Mouse (Mus musculus) midbrain, embryonic 16.5 days (tissue): ENCODE data around the gene Csnk1g1. TPM values are rescaled to one million over a fixed set of nuclear protein-coding genes. Genes with fewer than 3 reads are reported as not detected.
A peak's percentile ranks its signal among the peaks of the same experiment; 100 is the strongest.

Source experiments
- ATAC-seq: fragments of 200-750 bp; cut with Nextera tagmentation; 2 replicates; pipeline ENCODE4 v1.8.0; 2017; ENCODE audit warnings: moderate TSS enrichment
- H3K27ac ChIP-seq: fragments of 300-500 bp; sonication (generic); 2 replicates; pipeline ENCODE4 v1.5.1; 2014; ENCODE audit warnings: mild to moderate bottlenecking, low read length, mixed read lengths
- H3K27me3 ChIP-seq: fragments of 300-500 bp; sonication (generic); 2 replicates; pipeline ENCODE4 v1.6.1; 2014; ENCODE audit warnings: low read depth, low read length, mixed read lengths; ENCODE audit not compliant: control insufficient read depth, insufficient read depth
- H3K36me3 ChIP-seq: fragments of 300-500 bp; sonication (generic); 2 replicates; pipeline ENCODE4 v1.6.1; 2014; ENCODE audit warnings: mild to moderate bottlenecking, low read length, moderate library complexity, mixed read lengths; ENCODE audit not compliant: control insufficient read depth, insufficient read depth
- H3K4me1 ChIP-seq: fragments of 300-500 bp; sonication (generic); 2 replicates; pipeline ENCODE4 v1.6.1; 2014; ENCODE audit warnings: mild to moderate bottlenecking, low read length, mixed read lengths; ENCODE audit not compliant: control insufficient read depth, insufficient read depth
- H3K4me2 ChIP-seq: fragments of 300-500 bp; sonication (generic); 2 replicates; pipeline ENCODE4 v1.6.1; 2014; ENCODE audit warnings: mild to moderate bottlenecking, low read length, mixed read lengths
- H3K4me3 ChIP-seq: fragments of 300-500 bp; sonication (generic); 2 replicates; pipeline ENCODE4 v1.5.1; 2014; ENCODE audit warnings: low read depth, mild to moderate bottlenecking, low read length, moderate library complexity, mixed read lengths
- H3K9ac ChIP-seq: fragments of 300-500 bp; sonication (generic); 2 replicates; pipeline ENCODE4 v1.6.1; 2014; ENCODE audit warnings: low read depth, low read length, mixed read lengths
- H3K9me3 ChIP-seq: fragments of 300-500 bp; sonication (generic); replicated peaks from 2 replicates; pipeline ENCODE4 v1.6.1; 2014; ENCODE audit warnings: mild to moderate bottlenecking, low read length, mixed read lengths; ENCODE audit not compliant: control insufficient read depth, poor library complexity, severe bottlenecking
- WGBS: fragments of 180-500 bp; shearing (Covaris S2); extraction: QIAGEN DNeasy Blood & Tissue Kit; methylation state at CpG from one replicate; pipeline ENCODE4 v1.1.7; 2014; 5-methylcytosine and 5-hydroxymethylcytosine counted together
- polyA plus RNA-seq: library from polyadenylated mRNA; unstranded; fragments of >200 nt; fragmentation: Nextera tagmentation; extraction: Ambion mirVana; gene quantifications from 2 replicates; pipeline ENCODE4 v1.2.1, GENCODE M21; 2015

Gene Csnk1g1
- polyA plus RNA-seq, 1 experiment from 2014 or later: 23.1 TPM

GRCm38 (mm10) chr9:65973206-65973605, 64.5 kb downstream of the Csnk1g1 start:
- no peaks in the 10 kb centered on the region for H3K27me3 ChIP-seq
- H3K36me3 ChIP-seq: no peaks in the 10 kb centered on the region
- H3K4me2 ChIP-seq: no peak overlapping the region
- WGBS: 79% methylated on average over 2 of the region's 2 CpGs
- H3K4me1 ChIP-seq: no peaks in the 10 kb centered on the region
- no peak overlapping the region for H3K4me3 ChIP-seq
- no peak for ATAC-seq
- H3K9ac ChIP-seq: no peak overlapping the region
- H3K9me3 ChIP-seq: no peaks in the 10 kb centered on the region
- H3K27ac ChIP-seq: no peak overlapping the region

DNA sequence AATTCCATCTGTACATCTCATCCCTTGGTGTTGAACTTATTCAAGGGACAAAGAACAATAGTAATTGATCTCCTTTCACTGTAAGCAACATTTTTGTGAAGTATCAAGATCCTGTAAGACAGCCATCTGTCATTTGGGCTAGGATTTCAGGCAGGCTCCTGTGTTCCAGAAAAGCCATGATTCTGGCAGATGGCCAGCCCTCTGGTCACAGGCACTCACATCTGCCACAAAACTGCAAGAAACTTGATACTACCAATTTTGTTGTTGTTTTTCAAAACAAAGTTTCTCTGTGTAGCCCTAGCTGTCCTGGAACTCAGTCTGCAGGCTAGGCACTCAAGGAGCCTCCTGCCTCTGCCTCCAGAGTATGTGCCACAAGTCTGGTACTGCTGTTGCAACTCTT, 67.2 kb downstream of the Csnk1g1 start:
- H3K9me3 ChIP-seq: no peaks in the 10 kb centered on the region
- H3K4me1 ChIP-seq: no peaks in the 10 kb centered on the region
- no peak overlapping the region for H3K9ac ChIP-seq
- H3K36me3 ChIP-seq: no peaks in the 10 kb centered on the region
- no peak overlapping the region for H3K27ac ChIP-seq
- H3K4me3 ChIP-seq: no peak overlapping the region
- H3K27me3 ChIP-seq: no peaks in the 10 kb centered on the region
- no peak for ATAC-seq
- no peak overlapping the region for H3K4me2 ChIP-seq

DNA sequence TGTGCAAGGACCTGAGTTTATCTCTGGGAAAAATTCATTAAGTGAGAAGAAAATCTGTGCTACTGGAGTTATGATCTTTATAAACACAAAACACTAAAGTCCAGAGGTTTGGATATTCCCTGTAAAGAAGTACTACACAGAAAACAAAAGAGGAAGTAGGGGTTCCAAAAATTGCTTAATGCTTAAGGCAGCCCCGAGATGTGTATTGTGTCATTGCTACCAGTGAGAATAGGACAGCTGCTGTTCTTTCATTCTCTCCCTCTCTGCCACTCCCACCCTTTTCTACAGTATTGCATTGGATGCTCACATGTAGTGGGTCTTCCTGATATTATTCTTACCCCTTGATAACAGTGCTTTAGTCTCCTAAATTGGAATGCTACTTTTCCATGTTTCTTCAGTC, 74.1 kb downstream of the Csnk1g1 start:
- no peak for ATAC-seq
- H3K4me3 ChIP-seq: no peak overlapping the region

DNA sequence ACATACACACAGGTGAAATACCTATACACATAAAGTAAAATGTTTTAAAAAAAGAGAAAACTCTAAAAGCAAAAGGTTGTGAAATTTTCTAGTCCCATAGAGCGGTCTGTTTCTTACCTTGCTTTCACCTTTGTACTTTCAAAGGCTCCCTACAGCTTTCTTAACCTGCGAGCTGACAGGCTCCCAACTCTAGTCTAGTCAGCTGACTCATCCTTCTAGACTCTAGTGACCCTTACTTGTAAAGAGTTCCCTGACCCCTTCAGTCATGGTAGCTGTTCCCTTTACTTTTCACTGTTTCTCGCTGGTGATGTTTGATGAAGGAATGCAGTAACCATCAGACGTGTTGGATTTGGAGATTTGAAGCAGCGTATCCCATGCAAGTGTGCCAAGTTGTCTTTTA, 78.3 kb downstream of the Csnk1g1 start:
- H3K4me1 ChIP-seq: no peaks in the 10 kb centered on the region
- H3K4me2 ChIP-seq: no peak overlapping the region
- 89% methylated on average over 5 of the region's 5 CpGs for WGBS
- ATAC-seq: no peak
- no peaks in the 10 kb centered on the region for H3K9me3 ChIP-seq
- no peak overlapping the region for H3K27ac ChIP-seq
- no peaks in the 10 kb centered on the region for H3K27me3 ChIP-seq
- no peaks in the 10 kb centered on the region for H3K36me3 ChIP-seq
- H3K9ac ChIP-seq: no peak overlapping the region
- H3K4me3 ChIP-seq: no peak overlapping the region

More for the DNA sequence above, 74.1 kb downstream of the Csnk1g1 start:
- Histone ChIP-seq H3K27ac (no peak overlapping the region), H3K27me3 (no peaks in the 10 kb centered on the region), H3K36me3 (no peaks in the 10 kb centered on the region), H3K9me3 (no peaks in the 10 kb centered on the region), H3K4me2 (no peak overlapping the region), H3K9ac (no peak overlapping the region), H3K4me1 (no peaks in the 10 kb centered on the region)
- WGBS: 64% methylated on average over 1 of the region's 1 CpGs

GRCm38 (mm10) chr9:65995603-65996376, 87.1 kb downstream of the Csnk1g1 start:
- H3K27me3 ChIP-seq: no peaks in the 10 kb centered on the region
- no peaks in the 10 kb centered on the region for H3K9me3 ChIP-seq
- no peak for ATAC-seq
- peaks cover 2% of the 10 kb centered on the region; the same call in 1 of the 2 replicates for H3K36me3 ChIP-seq
- H3K27ac ChIP-seq: no peak overlapping the region
- no peak overlapping the region for H3K4me2 ChIP-seq
- no peak overlapping the region for H3K9ac ChIP-seq
- H3K4me1 ChIP-seq: no peaks in the 10 kb centered on the region
- no peak overlapping the region for H3K4me3 ChIP-seq
- WGBS: 97% methylated on average over 7 of the region's 7 CpGs

- no peak overlapping the region for H3K4me3 ChIP-seq
- H3K27me3 ChIP-seq: no peaks in the 10 kb centered on the region
- no peaks in the 10 kb centered on the region for H3K9me3 ChIP-seq
- no peak for ATAC-seq
- H3K36me3 ChIP-seq: peaks cover 11% of the 10 kb centered on the region; the same call in 1 of the 2 replicates
- 53% methylated on average over 5 of the region's 5 CpGs for WGBS
- H3K27ac ChIP-seq: no peak overlapping the region
- no peak overlapping the region for H3K4me2 ChIP-seq
- H3K9ac ChIP-seq: no peak overlapping the region
- no peaks in the 10 kb centered on the region for H3K4me1 ChIP-seq
These were observed 90.2 kb downstream of the Csnk1g1 start for GRCm38 (mm10) chr9:65998965-65999364.

DNA sequence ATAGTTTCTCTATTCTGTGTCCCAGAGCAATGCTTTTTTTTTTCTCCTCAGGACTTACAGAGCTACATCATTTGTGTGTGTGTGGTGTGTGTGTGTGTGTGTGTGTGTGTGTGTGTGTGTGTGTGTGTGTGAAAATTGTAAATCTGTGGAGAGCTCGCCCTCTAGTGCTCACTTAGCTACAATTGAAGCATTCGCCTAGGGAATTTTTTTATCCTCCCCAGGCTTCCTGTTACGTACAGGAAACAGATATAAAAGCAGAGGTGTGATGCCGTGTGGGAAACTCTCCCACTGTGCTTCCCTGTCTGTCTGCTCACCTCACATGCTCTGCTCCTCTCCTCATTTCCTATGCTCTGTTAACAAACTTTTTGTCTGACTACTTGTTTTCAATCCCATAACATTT, 95.7 kb downstream of the Csnk1g1 start:
- Histone ChIP-seq H3K4me1 (no peaks in the 10 kb centered on the region), H3K36me3 (peaks cover 11% of the 10 kb centered on the region; the same call in 1 of the 2 replicates), H3K9ac (no peak overlapping the region), H3K27me3 (no peaks in the 10 kb centered on the region), H3K27ac (no peak overlapping the region), H3K9me3 (no peaks in the 10 kb centered on the region), H3K4me2 (peak overlapping the region; percentile 24; the same call in 1 of the 2 replicates), H3K4me3 (no peak overlapping the region)
- ATAC-seq: no peak
- WGBS: 37% methylated on average over 4 of the region's 4 CpGs

DNA sequence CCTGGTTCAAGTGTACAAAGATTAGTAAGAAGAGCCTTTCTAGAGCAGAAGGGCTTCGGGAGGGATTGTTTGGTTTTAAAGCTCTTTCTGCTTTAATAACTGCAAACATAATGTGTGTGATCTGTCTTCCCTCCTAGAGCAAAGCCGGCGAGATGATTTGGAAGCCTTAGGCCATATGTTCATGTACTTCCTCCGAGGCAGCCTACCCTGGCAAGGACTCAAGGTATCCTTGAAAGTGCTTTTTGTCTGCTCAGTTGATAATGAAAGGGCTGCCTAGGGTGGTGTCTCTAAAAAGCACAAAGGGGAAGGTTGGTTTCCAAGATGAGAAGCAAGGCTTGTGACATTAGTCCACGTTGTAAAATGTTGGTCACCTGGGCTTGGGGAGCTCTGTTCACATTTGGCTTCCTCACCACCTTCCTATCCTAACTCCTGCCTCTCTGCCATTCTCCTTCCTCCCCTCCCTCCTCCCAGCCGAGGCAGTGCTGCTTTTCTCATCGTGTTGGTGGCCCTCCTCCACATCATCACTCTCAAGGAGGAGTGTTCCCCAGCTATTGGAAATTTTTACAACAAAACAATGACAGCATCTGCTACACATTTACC, 99.0 kb downstream of the Csnk1g1 start:
- no peak for ATAC-seq
- Histone ChIP-seq H3K36me3 (peaks cover 5% of the 10 kb centered on the region), H3K4me3 (no peak overlapping the region), H3K27me3 (no peaks in the 10 kb centered on the region), H3K4me1 (no peaks in the 10 kb centered on the region), H3K27ac (no peak overlapping the region), H3K4me2 (no peak overlapping the region), H3K9me3 (no peaks in the 10 kb centered on the region), H3K9ac (no peak overlapping the region)
- WGBS: 81% methylated on average over 7 of the region's 7 CpGs

GRCm38 (mm10) chr9:66020601-66021000, 111.9 kb downstream of the Csnk1g1 start:
- no peak for ATAC-seq
- no peaks in the 10 kb centered on the region for H3K4me1 ChIP-seq
- H3K9me3 ChIP-seq: no peaks in the 10 kb centered on the region
- no peak overlapping the region for H3K4me3 ChIP-seq
- H3K9ac ChIP-seq: no peak overlapping the region
- no peak overlapping the region for H3K4me2 ChIP-seq
- no peak overlapping the region for H3K27ac ChIP-seq
- H3K36me3 ChIP-seq: peaks cover 8% of the 10 kb centered on the region; the same call in 1 of the 2 replicates
- H3K27me3 ChIP-seq: no peaks in the 10 kb centered on the region
